Mouse (Mus musculus) gastrocnemius, adult 2 months (tissue): ENCODE measurements around the gene Plcb4. TPM values are rescaled to one million over a fixed set of nuclear protein-coding genes. Genes with fewer than 3 reads are reported as not detected.

Experiments
- DNase-seq: peaks from one replicate; pipeline ENCODE4 v3.0.0; 2022
- H3K27ac ChIP-seq: fragments of 200-600 bp; 2 replicates; pipeline ENCODE4 v1.8.1; 2022; ENCODE audit warnings: mild to moderate bottlenecking
- H3K4me3 ChIP-seq: fragments of 200-600 bp; 2 replicates; pipeline ENCODE4 v1.8.1; 2022; ENCODE audit warnings: mild to moderate bottlenecking, moderate library complexity
- CTCF ChIP-seq: fragments of 200-600 bp; IDR thresholded peaks from 2 replicates; pipeline ENCODE4 v1.8.1; 2022; ENCODE audit warnings: antibody characterized with exemption, mild to moderate bottlenecking, moderate library complexity
- intact Hi-C: fragments of 180-260 bp; cut with DNase I; formaldehyde crosslinking; loops from one replicate; pipeline ENCODE4 v1.15.1; 2025
- total RNA-seq, 2 experiments: library from RNA; stranded (reverse); gene quantifications; 2 replicates each; pipeline ENCODE4 v1.2.3; 2021

Gene Plcb4
- total RNA-seq, 2 experiments from 2014 or later, result 19.7 to 21.8 TPM

- intact Hi-C loops, result no loop called here
- DNase-seq, result no peak
- Histone ChIP-seq H3K27ac (no peak overlapping the region), H3K4me3 (no peak overlapping the region)
- no peak for TF ChIP-seq CTCF
Measured at GRCm38 (mm10) chr2:135787415-135787814, 128.6 kb downstream of the Plcb4 start.

GRCm38 (mm10) chr2:135792907-135793306 is 134.1 kb downstream of the Plcb4 start:
- H3K4me3 ChIP-seq, result no peak overlapping the region
- TF ChIP-seq CTCF, result no peak
- DNase-seq, result no peak
- intact Hi-C loops, result no loop called here
- no peak overlapping the region for H3K27ac ChIP-seq

- TF ChIP-seq CTCF, result no peak
- no peak for DNase-seq
- Histone ChIP-seq H3K4me3 (no peak overlapping the region), H3K27ac (peak overlapping the region; percentile 62; the same call in 1 of the 2 replicates)
- intact Hi-C loops, result no loop called here
Measured at GRCm38 (mm10) chr2:135796684-135797083, 137.9 kb downstream of the Plcb4 start.

GRCm38 (mm10) chr2:135797677-135798546 is 139.1 kb downstream of the Plcb4 start:
- intact Hi-C loops, result no loop called here
- TF ChIP-seq CTCF, result no peak
- Histone ChIP-seq H3K4me3 (no peak overlapping the region), H3K27ac (peak overlapping the region; percentile 62)
- peak; percentile 26 for DNase-seq

GRCm38 (mm10) chr2:135799149-135799770 is 140.4 kb downstream of the Plcb4 start:
- intact Hi-C loops, result no loop called here
- H3K4me3 ChIP-seq, result no peak overlapping the region
- TF ChIP-seq CTCF, result no peak
- no peak for DNase-seq
- H3K27ac ChIP-seq, result peak overlapping the region; percentile 62; the same call in 1 of the 2 replicates

DNA sequence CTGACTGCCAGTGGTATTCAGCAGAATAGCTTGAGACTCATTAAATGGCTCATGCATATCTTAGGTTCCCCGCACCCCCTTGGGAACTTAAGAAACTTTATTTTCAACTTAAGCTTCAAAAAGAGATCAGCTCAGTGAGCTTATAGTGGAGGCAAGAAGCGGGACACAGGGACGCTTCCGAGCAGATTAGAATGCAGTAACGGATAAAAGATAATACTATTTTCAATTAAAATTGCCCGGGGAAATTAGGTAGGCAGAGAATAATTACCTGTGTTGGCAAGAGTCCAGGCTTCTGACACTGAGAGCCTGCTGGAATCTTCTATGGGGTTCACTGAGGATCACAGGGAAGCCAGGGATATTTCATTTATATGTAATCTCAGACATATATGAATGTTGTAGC is 141.6 kb downstream of the Plcb4 start:
- no peak for TF ChIP-seq CTCF
- no peak overlapping the region for H3K4me3 ChIP-seq
- H3K27ac ChIP-seq, result no peak overlapping the region
- no peak for DNase-seq
- intact Hi-C loops, result no loop called here

DNA sequence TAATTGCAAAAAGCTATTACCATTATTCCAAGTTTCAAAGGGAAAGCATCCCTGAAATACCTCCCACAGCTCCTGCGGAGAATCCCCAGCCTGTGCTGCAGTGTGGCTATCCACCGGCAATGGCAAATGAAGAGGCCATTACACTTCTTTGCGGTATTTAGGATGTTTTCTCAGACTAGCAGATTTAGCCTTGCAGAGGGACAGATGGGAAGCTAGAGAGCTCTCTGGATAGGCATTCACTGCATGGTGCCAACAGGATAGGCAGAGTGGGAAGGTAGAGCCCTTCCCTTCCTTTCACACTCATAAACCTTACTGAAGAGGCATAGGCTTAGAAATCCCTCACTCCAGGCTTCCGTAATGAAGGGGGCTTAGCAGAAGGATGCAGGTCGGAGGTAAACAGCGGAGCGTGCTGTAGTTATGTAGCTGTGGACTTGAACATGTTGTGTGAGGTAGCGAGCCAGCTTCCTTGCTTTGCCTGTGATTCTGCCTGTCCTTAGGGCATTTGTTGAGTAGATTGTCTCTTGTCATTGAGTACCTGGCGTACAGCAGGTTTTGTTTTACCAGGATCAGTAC is 144.2 kb downstream of the Plcb4 start:
- no peak for DNase-seq
- no peak for TF ChIP-seq CTCF
- Histone ChIP-seq H3K4me3 (no peak overlapping the region), H3K27ac (no peak overlapping the region)
- intact Hi-C loops, result no loop called here

- Histone ChIP-seq H3K27ac (no peak overlapping the region), H3K4me3 (no peak overlapping the region)
- intact Hi-C loops, result no loop called here
- DNase-seq, result no peak
- TF ChIP-seq CTCF, result no peak
Measured at GRCm38 (mm10) chr2:135805748-135806685, 147.2 kb downstream of the Plcb4 start.

DNA sequence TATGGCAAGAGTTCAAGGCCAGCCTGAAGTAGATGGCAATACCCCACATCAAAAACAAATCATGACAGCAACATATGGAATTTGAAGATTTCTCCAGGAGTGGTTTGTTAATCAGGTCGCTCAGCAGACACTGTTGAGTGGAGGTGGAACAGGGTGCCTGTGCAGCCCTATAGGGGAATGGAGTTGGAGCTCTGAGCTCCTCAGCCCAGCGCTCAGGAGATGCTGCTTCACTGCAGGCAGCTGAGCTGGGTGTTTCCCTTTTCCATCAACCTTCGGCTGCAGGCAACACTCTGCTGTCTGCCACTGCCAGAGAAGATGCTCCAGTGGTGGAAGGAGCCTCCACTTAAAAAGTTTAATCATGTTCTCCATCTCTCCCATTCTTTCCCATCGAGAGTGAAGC is 149.5 kb downstream of the Plcb4 start:
- DNase-seq, result no peak
- Histone ChIP-seq H3K27ac (no peak overlapping the region), H3K4me3 (no peak overlapping the region)
- intact Hi-C loops, result no loop called here
- TF ChIP-seq CTCF, result no peak

DNA sequence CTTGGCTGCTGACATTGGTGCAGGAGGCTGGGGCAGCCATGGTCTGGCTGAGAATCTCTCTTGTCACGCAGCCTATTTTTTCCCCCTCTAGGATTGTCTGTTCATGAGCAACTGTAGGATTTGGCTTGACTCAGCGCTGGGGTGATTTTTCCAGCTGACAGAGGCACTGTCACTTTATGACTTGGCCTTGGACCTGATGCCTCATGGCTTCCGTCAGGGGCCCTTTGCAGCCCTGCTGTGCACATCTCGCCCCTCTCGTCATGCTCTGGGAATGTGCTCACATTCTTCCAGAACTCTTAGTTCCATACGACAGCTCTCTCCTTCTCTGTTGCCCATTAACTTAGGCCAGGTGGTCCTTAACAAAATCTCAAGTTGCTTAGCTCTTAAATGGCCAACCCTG is 152.0 kb downstream of the Plcb4 start:
- Histone ChIP-seq H3K27ac (peak overlapping the region; percentile 38; the same call in 1 of the 2 replicates), H3K4me3 (no peak overlapping the region)
- intact Hi-C loops, result no loop called here
- no peak for TF ChIP-seq CTCF
- peak; percentile 40 for DNase-seq

- Histone ChIP-seq H3K4me3 (no peak overlapping the region), H3K27ac (peak overlapping the region; percentile 38; the same call in 1 of the 2 replicates)
- intact Hi-C loops, result no loop called here
- no peak for DNase-seq
- TF ChIP-seq CTCF, result no peak
Measured at GRCm38 (mm10) chr2:135811453-135812101, 152.8 kb downstream of the Plcb4 start.
